Mouse (Mus musculus): ENCODE results near the gene Unc93b1. TPM values are rescaled to one million over a fixed set of nuclear protein-coding genes. Genes with fewer than 3 reads are reported as not detected.

Gene Unc93b1
- total and polyA plus RNA-seq, 2 experiments from 2014 or later, result 11.9 to 18.1 TPM

DNA sequence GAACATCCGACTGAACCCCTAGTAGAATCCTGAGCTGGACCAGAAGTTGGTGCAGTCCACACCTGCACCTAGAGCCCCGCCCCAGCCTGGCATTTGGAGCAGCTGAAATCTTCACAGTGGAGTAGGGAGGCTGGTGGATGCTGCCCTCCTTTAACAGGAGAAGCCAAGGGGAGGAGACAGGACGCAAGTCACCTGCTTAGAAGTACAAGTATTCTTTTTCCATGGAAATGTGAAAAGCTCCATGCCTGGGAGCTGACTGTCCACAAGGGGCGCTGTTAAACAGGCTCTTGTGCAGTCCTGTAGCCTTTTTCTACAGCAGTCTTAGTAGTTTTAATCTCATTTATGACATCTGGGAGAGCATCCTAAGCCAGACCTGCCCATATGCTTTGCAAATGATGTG lies 53.8 kb downstream of the Unc93b1 start:
- no peaks in the 10 kb centered on the region for H3K36me3 ChIP-seq (replicated peaks; ENCODE audit: control insufficient read depth, insufficient read depth, low read length)
- no peak overlapping the region for H3K9ac ChIP-seq (replicated peaks; ENCODE audit: low read depth, low read length)
- ATAC-seq (ENCODE audit: insufficient read depth, low read depth) (no peak), DNase-seq (ENCODE audit: low spot score) (no peak)
- 89% methylated on average over 4 of the region's 4 CpGs for WGBS
- peaks cover 24% of the 10 kb centered on the region for H3K4me1 ChIP-seq (ENCODE audit: control insufficient read depth, insufficient read depth)
- no peak overlapping the region for H3K4me3 ChIP-seq (ENCODE audit: low read depth, low read length)
- no peaks in the 10 kb centered on the region for H3K27me3 ChIP-seq (ENCODE audit: control insufficient read depth, insufficient read depth, low read length)
- H3K27ac ChIP-seq (ENCODE audit: low read depth), result no peak overlapping the region
- no peak overlapping the region for H3K4me2 ChIP-seq (ENCODE audit: low read depth, low read length)
- TF ChIP-seq EP300 (IDR thresholded peaks at IDR 0.05; ENCODE audit: low read depth), result no peak
- no peak; the same call in 1 of the 2 replicates for TF ChIP-seq CTCF (IDR thresholded peaks at IDR 0.05; ENCODE audit: low read depth)
- H3K9me3 ChIP-seq (replicated peaks; ENCODE audit: control insufficient read depth, low read length), result no peaks in the 10 kb centered on the region

DNA sequence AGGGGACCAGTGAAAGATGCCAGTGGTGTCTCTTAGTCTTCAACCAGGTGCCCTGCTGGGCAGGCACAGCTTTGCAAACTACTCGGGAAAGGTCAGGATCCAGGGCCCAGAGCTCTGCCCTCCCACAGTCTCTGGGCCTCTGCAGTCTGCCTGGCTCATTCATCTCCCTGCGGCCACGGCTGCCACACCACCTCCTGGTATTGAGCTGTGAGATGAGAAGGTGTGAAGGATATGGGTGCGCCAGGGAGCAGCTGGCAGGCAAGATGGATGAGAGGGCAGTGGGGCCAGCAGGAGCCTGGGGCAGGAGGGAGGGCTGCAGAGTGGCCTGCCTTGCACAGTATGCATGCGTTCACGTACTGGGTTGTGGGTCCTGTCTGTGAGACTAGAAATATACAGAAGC lies 55.8 kb downstream of the Unc93b1 start:
- 59% methylated on average over 6 of the region's 6 CpGs for WGBS

DNA sequence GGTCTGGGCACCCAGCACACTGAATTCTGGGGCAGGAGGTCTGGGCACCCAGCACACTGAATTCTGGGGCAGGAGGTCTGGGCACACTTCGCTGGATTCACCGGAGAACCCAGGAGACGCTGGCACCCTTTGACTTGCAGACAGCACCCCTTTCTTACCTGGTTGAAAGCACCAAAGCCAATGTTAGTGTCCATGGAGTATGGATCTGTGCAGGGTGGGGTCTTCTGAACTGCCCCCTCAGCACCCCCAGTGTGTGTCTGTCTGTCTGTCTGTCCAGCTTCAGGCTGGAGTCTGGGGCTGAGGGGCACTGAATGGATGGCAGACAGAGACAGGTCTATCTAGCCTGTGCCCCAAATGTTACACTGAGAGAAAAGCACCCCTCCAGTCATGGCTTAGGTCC lies 56.6 kb downstream of the Unc93b1 start:
- ATAC-seq (ENCODE audit: insufficient read depth, low read depth) (no peak), DNase-seq (ENCODE audit: low spot score) (no peak)
- Histone ChIP-seq H3K9me3 (replicated peaks; ENCODE audit: control insufficient read depth, low read length) (no peaks in the 10 kb centered on the region), H3K4me2 (ENCODE audit: low read depth, low read length) (no peak overlapping the region), H3K4me3 (ENCODE audit: low read depth, low read length) (no peak overlapping the region), H3K4me1 (ENCODE audit: control insufficient read depth, insufficient read depth) (peaks cover 7% of the 10 kb centered on the region), H3K9ac (replicated peaks; ENCODE audit: low read depth, low read length) (no peak overlapping the region), H3K27ac (ENCODE audit: low read depth) (no peak overlapping the region), H3K36me3 (replicated peaks; ENCODE audit: control insufficient read depth, insufficient read depth, low read length) (no peaks in the 10 kb centered on the region), H3K27me3 (ENCODE audit: control insufficient read depth, insufficient read depth, low read length) (no peaks in the 10 kb centered on the region)
- no peak for TF ChIP-seq CTCF (IDR thresholded peaks at IDR 0.05; ENCODE audit: low read depth)
- no peak for TF ChIP-seq EP300 (IDR thresholded peaks at IDR 0.05; ENCODE audit: low read depth)
- 93% methylated on average over 3 of the region's 3 CpGs for WGBS

More for the DNA sequence above, 55.8 kb downstream of the Unc93b1 start:
- no peaks in the 10 kb centered on the region for H3K27me3 ChIP-seq (ENCODE audit: control insufficient read depth, insufficient read depth, low read length)
- no peak overlapping the region for H3K27ac ChIP-seq (ENCODE audit: low read depth)
- no peak overlapping the region for H3K4me3 ChIP-seq (ENCODE audit: low read depth, low read length)
- no peaks in the 10 kb centered on the region for H3K36me3 ChIP-seq (replicated peaks; ENCODE audit: control insufficient read depth, insufficient read depth, low read length)
- no peaks in the 10 kb centered on the region for H3K9me3 ChIP-seq (replicated peaks; ENCODE audit: control insufficient read depth, low read length)
- peaks cover 14% of the 10 kb centered on the region for H3K4me1 ChIP-seq (ENCODE audit: control insufficient read depth, insufficient read depth)
- TF ChIP-seq CTCF (IDR thresholded peaks at IDR 0.05; ENCODE audit: low read depth) (no peak), EP300 (IDR thresholded peaks at IDR 0.05; ENCODE audit: low read depth) (no peak)
- ATAC-seq (ENCODE audit: insufficient read depth, low read depth) (no peak), DNase-seq (ENCODE audit: low spot score) (no peak)
- H3K4me2 ChIP-seq (ENCODE audit: low read depth, low read length), result no peak overlapping the region
- no peak overlapping the region; the same call in 1 of the 2 replicates for H3K9ac ChIP-seq (replicated peaks; ENCODE audit: low read depth, low read length)

DNA sequence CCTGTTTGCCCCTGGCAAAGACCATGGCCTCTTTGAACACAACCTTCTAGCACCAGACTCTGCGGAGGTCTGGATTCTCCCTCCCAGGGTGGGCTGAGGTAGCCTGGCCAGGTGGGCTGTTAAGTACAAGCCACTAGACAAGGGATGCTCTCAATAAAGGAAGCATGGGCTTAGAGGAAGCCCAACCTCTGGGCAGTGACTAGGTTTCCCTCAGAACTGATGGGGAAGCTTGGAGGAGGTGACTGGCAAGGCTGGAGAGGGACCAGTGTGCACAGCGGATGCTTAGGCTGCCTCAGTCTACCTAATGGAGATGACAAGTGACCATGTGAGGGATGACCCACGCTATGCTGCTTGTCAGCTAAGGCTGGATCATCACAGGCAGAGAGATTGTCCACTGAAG lies 57.0 kb downstream of the Unc93b1 start:
- H3K36me3 ChIP-seq (replicated peaks; ENCODE audit: control insufficient read depth, insufficient read depth, low read length), result no peaks in the 10 kb centered on the region
- no peak for ATAC-seq (ENCODE audit: insufficient read depth, low read depth)
- WGBS, result 80% methylated on average over 3 of the region's 3 CpGs

DNA sequence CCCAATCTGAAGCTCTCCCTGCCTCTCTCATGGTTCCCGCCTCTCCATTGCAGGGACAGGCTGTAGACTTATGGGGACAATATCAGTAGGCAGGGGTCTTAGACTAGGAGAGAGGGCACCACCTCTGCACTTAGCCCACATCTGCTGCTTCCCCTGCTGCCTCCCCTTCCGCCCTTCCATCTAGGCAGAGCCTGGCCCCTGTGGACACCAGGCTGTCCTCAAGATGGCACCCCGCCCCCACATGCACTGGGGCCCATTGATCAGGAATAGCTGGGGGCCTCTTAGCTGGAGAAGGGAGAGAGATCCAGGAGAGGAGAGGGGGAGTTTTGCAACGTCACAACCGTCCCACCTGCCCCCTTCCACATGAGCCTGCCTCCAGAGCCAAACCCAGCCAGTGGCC lies 57.4 kb downstream of the Unc93b1 start, which contains the start of gene Tbx10:
Gene Tbx10 (plus strand): TSS at position 337 of the 400 bp plus-strand sequence.
- H3K4me1 ChIP-seq (ENCODE audit: control insufficient read depth, insufficient read depth), result no peaks in the 10 kb centered on the region
- DNase-seq (ENCODE audit: low spot score) (no peak), ATAC-seq (ENCODE audit: insufficient read depth, low read depth) (no peak)
- H3K27me3 ChIP-seq (ENCODE audit: control insufficient read depth, insufficient read depth, low read length), result no peaks in the 10 kb centered on the region
- 48% methylated on average over 5 of the region's 5 CpGs for WGBS
- no peaks in the 10 kb centered on the region for H3K36me3 ChIP-seq (replicated peaks; ENCODE audit: control insufficient read depth, insufficient read depth, low read length)
- H3K4me3 ChIP-seq (ENCODE audit: low read depth, low read length), result no peak within 1 kb of the TSS
- H3K27ac ChIP-seq (ENCODE audit: low read depth), result no peak within 1 kb of the TSS
- no peaks in the 10 kb centered on the region for H3K9me3 ChIP-seq (replicated peaks; ENCODE audit: control insufficient read depth, low read length)
- no peak within 1 kb of the TSS for H3K4me2 ChIP-seq (ENCODE audit: low read depth, low read length)
- TF ChIP-seq CTCF (IDR thresholded peaks at IDR 0.05; ENCODE audit: low read depth), result no peak
- no peak for TF ChIP-seq EP300 (IDR thresholded peaks at IDR 0.05; ENCODE audit: low read depth)
- H3K9ac ChIP-seq (replicated peaks; ENCODE audit: low read depth, low read length), result no peak within 1 kb of the TSS

More for the DNA sequence above, 57.0 kb downstream of the Unc93b1 start:
- H3K4me3 ChIP-seq (ENCODE audit: low read depth, low read length), result no peak overlapping the region
- H3K4me2 ChIP-seq (ENCODE audit: low read depth, low read length), result no peak overlapping the region
- DNase-seq (ENCODE audit: low spot score), result no peak
- TF ChIP-seq EP300 (IDR thresholded peaks at IDR 0.05; ENCODE audit: low read depth) (no peak), CTCF (IDR thresholded peaks at IDR 0.05; ENCODE audit: low read depth) (no peak)
- no peaks in the 10 kb centered on the region for H3K27me3 ChIP-seq (ENCODE audit: control insufficient read depth, insufficient read depth, low read length)
- peaks cover 3% of the 10 kb centered on the region; the same call in 1 of the 2 replicates for H3K4me1 ChIP-seq (ENCODE audit: control insufficient read depth, insufficient read depth)
- no peak overlapping the region for H3K27ac ChIP-seq (ENCODE audit: low read depth)
- H3K9me3 ChIP-seq (replicated peaks; ENCODE audit: control insufficient read depth, low read length), result no peaks in the 10 kb centered on the region
- no peak overlapping the region for H3K9ac ChIP-seq (replicated peaks; ENCODE audit: low read depth, low read length)

DNA sequence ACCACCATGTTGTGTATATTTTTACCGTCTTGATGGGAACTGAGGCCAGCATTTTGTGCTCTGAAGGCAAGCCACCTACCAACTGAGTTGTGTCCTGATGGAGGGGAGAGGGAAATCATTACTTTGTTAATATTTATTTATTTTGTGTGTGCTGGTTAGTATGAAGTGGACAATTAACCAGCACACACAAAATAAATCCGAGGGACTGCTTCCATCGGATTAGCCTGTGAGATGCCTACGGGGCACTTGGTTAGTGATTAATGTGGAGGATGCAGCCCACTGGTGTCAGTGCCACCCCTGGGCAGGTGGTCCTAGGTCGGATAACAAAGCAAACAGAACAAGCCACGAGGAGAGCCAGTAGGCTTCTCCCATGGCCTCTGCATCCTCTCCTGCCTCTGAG lies 59.9 kb downstream of the Unc93b1 start:
- 73% methylated on average over 6 of the region's 6 CpGs for WGBS
- no peak for DNase-seq (ENCODE audit: low spot score)

More for the DNA sequence above, 59.9 kb downstream of the Unc93b1 start:
- Histone ChIP-seq H3K4me3 (ENCODE audit: low read depth, low read length) (no peak overlapping the region), H3K4me2 (ENCODE audit: low read depth, low read length) (no peak overlapping the region), H3K36me3 (replicated peaks; ENCODE audit: control insufficient read depth, insufficient read depth, low read length) (no peaks in the 10 kb centered on the region), H3K27ac (ENCODE audit: low read depth) (no peak overlapping the region), H3K4me1 (ENCODE audit: control insufficient read depth, insufficient read depth) (0 out of 2 replicates have a peak, but pooled peaks cover 4% of the 10 kb centered on the region), H3K9me3 (replicated peaks; ENCODE audit: control insufficient read depth, low read length) (no peaks in the 10 kb centered on the region), H3K27me3 (ENCODE audit: control insufficient read depth, insufficient read depth, low read length) (no peaks in the 10 kb centered on the region), H3K9ac (replicated peaks; ENCODE audit: low read depth, low read length) (no peak overlapping the region)
- no peak for TF ChIP-seq CTCF (IDR thresholded peaks at IDR 0.05; ENCODE audit: low read depth)
- no peak for TF ChIP-seq EP300 (IDR thresholded peaks at IDR 0.05; ENCODE audit: low read depth)
- ATAC-seq (ENCODE audit: insufficient read depth, low read depth), result no peak
